Mouse (Mus musculus): ENCODE measurements around the gene Rad51b. TPM values are rescaled to one million over a fixed set of nuclear protein-coding genes. Genes with fewer than 3 reads are reported as not detected.

Gene Rad51b
- polyA plus RNA-seq, 1 experiment: 13.8 TPM

DNA sequence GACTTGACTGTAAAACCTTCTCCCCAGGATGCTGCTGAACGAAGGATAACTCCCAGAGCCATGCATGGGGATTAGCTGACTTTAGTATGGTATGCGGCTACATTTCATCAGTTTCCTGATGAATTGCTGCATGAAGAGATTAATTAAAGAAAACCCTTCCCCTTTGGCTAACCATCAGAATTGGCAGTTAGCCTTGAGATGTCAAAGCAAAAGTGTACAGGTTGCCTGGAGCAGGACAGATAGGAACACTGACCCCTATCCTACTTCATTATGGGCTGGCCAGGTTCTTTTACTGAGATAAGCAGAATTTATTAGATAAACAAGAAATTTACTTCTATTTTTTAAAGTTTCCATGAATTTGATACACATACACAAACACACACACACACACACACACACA lies 85.3 kb downstream of the Rad51b start:
- H3K27ac ChIP-seq (ENCODE audit: insufficient read depth, low read length): no peak overlapping the region
- no peaks in the 10 kb centered on the region for H3K4me1 ChIP-seq (ENCODE audit: control insufficient read depth, insufficient read depth, low read length)
- H3K36me3 ChIP-seq (ENCODE audit: control insufficient read depth, insufficient read depth, low read length, poor library complexity, severe bottlenecking): no peaks in the 10 kb centered on the region; the same call in 1 of the 2 replicates
- H3K27me3 ChIP-seq (ENCODE audit: control insufficient read depth, insufficient read depth, low read length, poor library complexity, severe bottlenecking): no peaks in the 10 kb centered on the region
- TF ChIP-seq POLR2A (IDR thresholded peaks at IDR 0.05; ENCODE audit: insufficient read depth, low read length) (no peak), CTCF (IDR thresholded peaks at IDR 0.05; ENCODE audit: low read depth, low read length) (no peak), EP300 (IDR thresholded peaks at IDR 0.05; ENCODE audit: insufficient read depth, low read depth, low read length) (no peak)
- no peak overlapping the region for H3K4me3 ChIP-seq (ENCODE audit: low read depth, low read length)
- H3K9ac ChIP-seq (ENCODE audit: low read depth, poor library complexity, severe bottlenecking): no peak overlapping the region
- no peaks in the 10 kb centered on the region for H3K9me3 ChIP-seq (replicated peaks; ENCODE audit: control insufficient read depth, insufficient read depth, low read length, poor library complexity, severe bottlenecking)

DNA sequence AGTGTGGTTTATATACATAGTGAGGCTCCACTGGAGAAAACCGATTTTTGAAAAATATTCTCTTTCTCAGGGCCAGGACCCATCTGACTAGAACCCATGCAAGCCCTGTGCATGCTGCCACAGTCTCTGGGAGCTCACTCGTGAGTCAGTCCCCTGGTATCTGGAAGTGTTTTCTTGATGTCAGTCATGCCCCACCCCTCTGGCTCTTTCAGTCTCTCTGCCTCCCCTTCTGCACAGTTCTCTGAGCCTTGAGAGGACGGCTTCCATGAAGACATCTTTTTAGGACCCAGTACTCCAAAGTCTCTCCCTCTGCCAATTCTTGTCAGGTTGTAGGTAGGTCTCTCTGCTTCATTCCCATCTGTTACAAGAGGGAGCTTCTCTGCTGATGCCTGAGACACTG lies 86.5 kb downstream of the Rad51b start:
- H3K4me3 ChIP-seq (ENCODE audit: low read depth, low read length): no peak overlapping the region
- H3K9ac ChIP-seq (ENCODE audit: low read depth, poor library complexity, severe bottlenecking): no peak overlapping the region
- H3K27ac ChIP-seq (ENCODE audit: insufficient read depth, low read length): no peak overlapping the region
- H3K9me3 ChIP-seq (replicated peaks; ENCODE audit: control insufficient read depth, insufficient read depth, low read length, poor library complexity, severe bottlenecking): no peaks in the 10 kb centered on the region
- TF ChIP-seq POLR2A (IDR thresholded peaks at IDR 0.05; ENCODE audit: insufficient read depth, low read length): no peak
- TF ChIP-seq EP300 (IDR thresholded peaks at IDR 0.05; ENCODE audit: insufficient read depth, low read depth, low read length): no peak
- TF ChIP-seq CTCF (IDR thresholded peaks at IDR 0.05; ENCODE audit: low read depth, low read length): no peak
- H3K36me3 ChIP-seq (ENCODE audit: control insufficient read depth, insufficient read depth, low read length, poor library complexity, severe bottlenecking): no peaks in the 10 kb centered on the region; the same call in 1 of the 2 replicates
- no peaks in the 10 kb centered on the region for H3K4me1 ChIP-seq (ENCODE audit: control insufficient read depth, insufficient read depth, low read length)
- no peaks in the 10 kb centered on the region for H3K27me3 ChIP-seq (ENCODE audit: control insufficient read depth, insufficient read depth, low read length, poor library complexity, severe bottlenecking)

DNA sequence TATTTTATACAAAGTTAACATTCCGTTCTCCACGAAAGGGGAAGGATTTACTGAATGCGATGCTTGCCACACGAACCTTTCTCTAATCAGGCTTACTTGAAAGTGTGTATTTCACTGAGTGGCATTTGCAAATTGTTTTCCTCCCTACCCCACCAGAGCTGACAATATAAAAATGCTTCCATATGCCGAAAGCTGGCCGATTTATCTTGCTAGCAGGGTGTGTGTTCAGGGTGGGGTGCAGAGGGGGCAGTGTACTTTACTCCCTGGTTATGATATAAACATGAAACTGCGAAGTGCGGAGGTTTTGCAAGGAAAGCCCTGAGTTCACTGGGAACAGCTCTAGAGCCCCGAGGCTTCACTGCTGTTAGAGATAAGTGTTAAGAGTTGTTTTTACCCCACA lies 87.7 kb downstream of the Rad51b start:
- H3K4me1 ChIP-seq (ENCODE audit: control insufficient read depth, insufficient read depth, low read length): no peaks in the 10 kb centered on the region
- no peak overlapping the region for H3K27ac ChIP-seq (ENCODE audit: insufficient read depth, low read length)
- H3K27me3 ChIP-seq (ENCODE audit: control insufficient read depth, insufficient read depth, low read length, poor library complexity, severe bottlenecking): no peaks in the 10 kb centered on the region
- H3K9ac ChIP-seq (ENCODE audit: low read depth, poor library complexity, severe bottlenecking): no peak overlapping the region
- no peaks in the 10 kb centered on the region; the same call in 1 of the 2 replicates for H3K36me3 ChIP-seq (ENCODE audit: control insufficient read depth, insufficient read depth, low read length, poor library complexity, severe bottlenecking)
- H3K4me3 ChIP-seq (ENCODE audit: low read depth, low read length): no peak overlapping the region
- TF ChIP-seq POLR2A (IDR thresholded peaks at IDR 0.05; ENCODE audit: insufficient read depth, low read length) (no peak), EP300 (IDR thresholded peaks at IDR 0.05; ENCODE audit: insufficient read depth, low read depth, low read length) (no peak), CTCF (IDR thresholded peaks at IDR 0.05; ENCODE audit: low read depth, low read length) (no peak)
- H3K9me3 ChIP-seq (replicated peaks; ENCODE audit: control insufficient read depth, insufficient read depth, low read length, poor library complexity, severe bottlenecking): no peaks in the 10 kb centered on the region

DNA sequence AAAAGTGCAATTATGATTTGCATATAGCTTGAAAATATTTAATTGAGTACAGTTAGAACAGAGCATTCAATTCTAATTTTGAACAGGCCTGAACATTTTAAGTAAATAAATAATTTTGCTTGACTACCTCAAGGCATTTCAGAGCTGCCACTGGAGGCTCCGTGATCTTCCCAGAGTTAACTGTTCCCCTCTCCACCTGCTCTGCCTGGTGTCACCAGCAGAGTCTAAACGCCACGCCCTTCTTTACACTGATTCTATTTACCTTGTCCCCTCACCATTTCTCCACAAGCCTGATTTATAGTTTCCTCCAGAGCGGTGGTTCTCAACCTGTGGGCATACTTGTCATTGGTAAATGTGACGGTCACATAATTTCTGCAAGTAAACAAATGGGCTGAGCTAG lies 88.1 kb downstream of the Rad51b start:
- Histone ChIP-seq H3K27ac (ENCODE audit: insufficient read depth, low read length) (no peak overlapping the region), H3K9me3 (replicated peaks; ENCODE audit: control insufficient read depth, insufficient read depth, low read length, poor library complexity, severe bottlenecking) (no peaks in the 10 kb centered on the region), H3K27me3 (ENCODE audit: control insufficient read depth, insufficient read depth, low read length, poor library complexity, severe bottlenecking) (no peaks in the 10 kb centered on the region), H3K4me3 (ENCODE audit: low read depth, low read length) (no peak overlapping the region), H3K4me1 (ENCODE audit: control insufficient read depth, insufficient read depth, low read length) (no peaks in the 10 kb centered on the region), H3K36me3 (ENCODE audit: control insufficient read depth, insufficient read depth, low read length, poor library complexity, severe bottlenecking) (no peaks in the 10 kb centered on the region; the same call in 1 of the 2 replicates), H3K9ac (ENCODE audit: low read depth, poor library complexity, severe bottlenecking) (no peak overlapping the region)
- no peak for TF ChIP-seq EP300 (IDR thresholded peaks at IDR 0.05; ENCODE audit: insufficient read depth, low read depth, low read length)
- TF ChIP-seq POLR2A (IDR thresholded peaks at IDR 0.05; ENCODE audit: insufficient read depth, low read length): no peak
- no peak for TF ChIP-seq CTCF (IDR thresholded peaks at IDR 0.05; ENCODE audit: low read depth, low read length)

DNA sequence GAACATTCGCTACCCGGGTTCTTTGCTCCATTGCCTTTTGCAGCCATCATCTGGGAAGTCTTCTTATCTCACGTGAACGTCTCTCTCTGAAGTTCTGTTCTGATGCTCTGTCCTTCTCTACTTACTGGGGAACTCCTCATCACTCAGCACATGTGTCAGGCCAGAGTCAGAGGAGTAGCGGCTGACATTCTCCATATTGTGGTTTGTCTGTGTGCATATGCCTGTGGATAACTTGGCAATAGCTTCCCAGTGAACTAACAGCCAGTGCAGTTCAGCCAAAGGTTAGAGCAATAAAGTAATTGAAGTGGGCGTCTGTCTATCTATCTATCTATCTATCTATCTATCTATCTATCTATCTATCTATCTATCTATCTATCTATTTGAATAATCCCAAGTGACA lies 90.8 kb downstream of the Rad51b start:
- H3K36me3 ChIP-seq (ENCODE audit: control insufficient read depth, insufficient read depth, low read length, poor library complexity, severe bottlenecking): no peaks in the 10 kb centered on the region
- no peak overlapping the region for H3K4me3 ChIP-seq (ENCODE audit: low read depth, low read length)
- no peak overlapping the region for H3K9ac ChIP-seq (ENCODE audit: low read depth, poor library complexity, severe bottlenecking)
- H3K27me3 ChIP-seq (ENCODE audit: control insufficient read depth, insufficient read depth, low read length, poor library complexity, severe bottlenecking): no peaks in the 10 kb centered on the region
- H3K9me3 ChIP-seq (replicated peaks; ENCODE audit: control insufficient read depth, insufficient read depth, low read length, poor library complexity, severe bottlenecking): no peaks in the 10 kb centered on the region
- TF ChIP-seq CTCF (IDR thresholded peaks at IDR 0.05; ENCODE audit: low read depth, low read length) (no peak), POLR2A (IDR thresholded peaks at IDR 0.05; ENCODE audit: insufficient read depth, low read length) (no peak), EP300 (IDR thresholded peaks at IDR 0.05; ENCODE audit: insufficient read depth, low read depth, low read length) (no peak)
- no peaks in the 10 kb centered on the region for H3K4me1 ChIP-seq (ENCODE audit: control insufficient read depth, insufficient read depth, low read length)
- no peak overlapping the region for H3K27ac ChIP-seq (ENCODE audit: insufficient read depth, low read length)

DNA sequence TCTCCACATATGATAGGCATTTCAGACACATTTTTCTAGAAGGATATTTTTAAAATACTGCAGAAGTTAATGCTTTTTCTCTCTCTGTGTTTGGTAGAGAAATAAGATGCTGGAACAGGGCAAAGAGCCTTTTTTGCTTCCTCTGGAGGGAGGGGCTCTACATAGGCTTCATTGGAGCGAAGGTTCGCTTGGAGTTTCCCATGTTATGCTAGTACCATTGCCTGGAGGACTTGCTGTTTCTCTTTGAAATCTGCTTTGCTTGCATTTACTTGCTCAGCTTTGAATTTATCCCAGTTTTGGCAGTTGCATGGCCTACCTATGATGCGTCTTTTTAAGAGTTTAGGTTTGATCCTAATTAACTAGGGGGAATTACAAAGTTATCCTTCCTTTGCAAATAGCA lies 92.2 kb downstream of the Rad51b start:
- Histone ChIP-seq H3K9ac (ENCODE audit: low read depth, poor library complexity, severe bottlenecking) (no peak overlapping the region), H3K4me1 (ENCODE audit: control insufficient read depth, insufficient read depth, low read length) (no peaks in the 10 kb centered on the region)

More for the DNA sequence above, 92.2 kb downstream of the Rad51b start:
- H3K9me3 ChIP-seq (replicated peaks; ENCODE audit: control insufficient read depth, insufficient read depth, low read length, poor library complexity, severe bottlenecking): no peaks in the 10 kb centered on the region
- H3K4me3 ChIP-seq (ENCODE audit: low read depth, low read length): no peak overlapping the region
- TF ChIP-seq CTCF (IDR thresholded peaks at IDR 0.05; ENCODE audit: low read depth, low read length): no peak
- no peak for TF ChIP-seq POLR2A (IDR thresholded peaks at IDR 0.05; ENCODE audit: insufficient read depth, low read length)
- no peak for TF ChIP-seq EP300 (IDR thresholded peaks at IDR 0.05; ENCODE audit: insufficient read depth, low read depth, low read length)
- no peaks in the 10 kb centered on the region for H3K27me3 ChIP-seq (ENCODE audit: control insufficient read depth, insufficient read depth, low read length, poor library complexity, severe bottlenecking)
- no peak overlapping the region for H3K27ac ChIP-seq (ENCODE audit: insufficient read depth, low read length)
- H3K36me3 ChIP-seq (ENCODE audit: control insufficient read depth, insufficient read depth, low read length, poor library complexity, severe bottlenecking): no peaks in the 10 kb centered on the region
